Mouse (Mus musculus) thymus, adult 2 months (tissue): ENCODE results near the gene Odc1.

Source experiments
- CTCF ChIP-seq: fragments of 200-500 bp; IDR thresholded peaks from 2 replicates; pipeline ENCODE4 v1.5.1; 2012; ENCODE audit warnings: mild to moderate bottlenecking, control low read depth, low read length, moderate library complexity, borderline replicate concordance; ENCODE audit not compliant: control insufficient read depth, poor library complexity, insufficient read depth; ENCODE audit errors: extremely low read depth
- POLR2A ChIP-seq: fragments of 200-500 bp; IDR thresholded peaks from 2 replicates; pipeline ENCODE4 v1.6.1; 2012; ENCODE audit warnings: mild to moderate bottlenecking, low read length, control low read depth, moderate library complexity; ENCODE audit not compliant: control insufficient read depth, poor library complexity, insufficient read depth; ENCODE audit errors: extremely low read depth

GRCm38 (mm10) chr12:17510158-17510557, 34.4 kb upstream of the Odc1 start:
- TF ChIP-seq CTCF, result no peak
- TF ChIP-seq POLR2A, result no peak
